Mouse (Mus musculus): ENCODE measurements around the gene Med13l. TPM values are rescaled to one million over a fixed set of nuclear protein-coding genes. Genes with fewer than 3 reads are reported as not detected.
A peak's percentile ranks its signal among the peaks of the same experiment; 100 is the strongest.

The Med13l gene
- total RNA-seq (2014; rRNA removed) = 27.9 and 31.0 TPM in 2 replicates
- 9.1 and 12.5 TPM in 2 replicates for polyA plus RNA-seq (2015; fragmentation: Nextera tagmentation; extraction: Ambion mirVana)

DNA sequence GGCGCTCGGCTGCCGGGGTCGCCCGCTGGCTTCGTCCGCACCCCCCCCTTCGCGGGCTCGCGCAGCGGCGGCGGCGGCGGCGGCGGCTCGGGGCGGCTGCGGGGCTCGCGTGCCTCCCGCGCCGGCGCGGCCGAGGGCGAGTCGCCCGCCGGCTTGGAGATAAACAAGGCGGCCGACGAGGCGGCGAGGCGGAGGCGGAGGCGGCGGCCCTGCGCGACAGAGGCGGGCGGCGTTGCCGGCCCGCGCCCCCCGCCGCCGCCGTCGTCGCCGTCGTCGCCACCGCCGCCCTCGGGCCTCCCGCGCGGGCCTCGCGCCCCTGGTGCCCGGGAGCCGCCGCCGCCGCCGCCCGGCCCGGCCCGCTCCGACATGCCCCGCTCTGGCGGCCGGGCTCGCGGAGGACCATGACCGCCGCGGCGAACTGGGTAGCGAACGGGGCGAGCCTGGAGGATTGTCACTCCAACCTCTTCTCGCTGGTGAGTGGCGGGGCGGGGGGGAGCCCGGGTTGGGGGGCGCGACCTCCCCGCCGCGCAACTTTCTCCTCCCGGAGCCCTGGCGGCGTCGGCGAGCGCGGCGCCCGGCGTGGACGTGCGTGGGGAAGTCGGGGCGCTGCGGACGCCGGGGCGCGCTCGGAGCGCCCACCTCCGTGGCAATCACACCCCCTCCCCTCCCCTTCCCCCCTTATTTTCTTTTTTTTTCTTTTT lies at the start of gene Med13l:
TSS of gene Med13l (plus strand) at position 295 of the 701 bp plus-strand sequence.
- H3K4me2 ChIP-seq (ENCODE audit: low read depth) = peak within 1 kb of the TSS; percentile 71
- 7% methylated on average over 62 of the region's 120 CpGs for WGBS

DNA sequence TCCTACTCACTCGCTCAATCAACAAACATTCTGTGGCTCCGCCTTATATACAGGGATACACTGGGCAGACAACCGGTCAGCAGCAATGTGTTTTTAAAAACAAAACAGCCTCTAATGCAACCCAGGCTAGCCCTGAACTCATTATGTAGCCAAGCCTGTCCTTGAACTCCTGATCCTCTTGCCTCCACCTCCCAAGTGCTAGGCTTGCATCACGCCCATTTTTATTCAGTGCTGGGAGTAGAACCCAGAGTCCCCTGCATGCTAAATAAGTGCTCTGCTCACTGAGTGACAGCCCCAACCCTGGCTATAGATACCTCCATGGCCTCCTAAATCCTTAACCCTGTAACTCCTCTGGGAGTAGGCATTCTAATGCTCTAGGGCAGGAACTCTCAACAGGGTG lies 49.5 kb upstream of the Med13l start:
- TF ChIP-seq CTCF (IDR thresholded peaks at IDR 0.05; ENCODE audit: low read depth) = no peak

More for the DNA sequence above, at the start of gene Med13l:
- Histone ChIP-seq H3K27ac (ENCODE audit: low read depth, low read length) (peak within 1 kb of the TSS; percentile 99), H3K4me3 (ENCODE audit: low read depth, low read length) (peak within 1 kb of the TSS; percentile 85), H3K36me3 (ENCODE audit: insufficient read depth) (no peaks in the 10 kb centered on the region), H3K9ac (peak within 1 kb of the TSS; percentile 88), H3K27me3 (ENCODE audit: insufficient read depth, low read length) (no peaks in the 10 kb centered on the region), H3K9me3 (ENCODE audit: low read length) (no peaks in the 10 kb centered on the region), H3K4me1 (ENCODE audit: insufficient read depth) (peaks cover 16% of the 10 kb centered on the region)
- ATAC-seq = peak; percentile 49
- no peak for DNase-seq
- TF ChIP-seq CTCF (IDR thresholded peaks at IDR 0.05; ENCODE audit: low read depth) = peak; percentile 4; the same call in 1 of the 2 replicates

DNA sequence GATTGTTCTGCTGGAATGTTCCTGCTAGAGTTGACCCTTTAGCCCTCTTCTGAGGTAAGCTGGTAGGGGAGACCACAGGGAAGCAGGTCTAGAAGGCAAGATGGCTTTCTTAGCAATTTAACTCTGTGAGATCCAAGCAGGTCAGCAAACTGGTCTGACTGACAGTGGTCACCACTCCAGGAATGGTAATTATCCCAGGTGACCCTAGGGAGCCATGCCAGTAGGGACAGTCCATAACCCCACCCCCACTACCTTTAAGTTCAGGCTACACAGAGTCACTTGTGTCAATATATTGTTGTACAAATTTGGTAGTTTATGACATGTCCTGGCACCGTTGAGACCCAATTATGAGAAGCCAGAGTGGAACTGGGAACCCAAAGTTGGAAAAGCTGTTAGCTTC lies 47.5 kb upstream of the Med13l start:
- no peaks in the 10 kb centered on the region for H3K36me3 ChIP-seq (ENCODE audit: insufficient read depth)
- no peak overlapping the region for H3K4me2 ChIP-seq (ENCODE audit: low read depth)
- 63% methylated on average over 1 of the region's 1 CpGs for WGBS
- no peak overlapping the region for H3K4me3 ChIP-seq (ENCODE audit: low read depth, low read length)
- H3K27me3 ChIP-seq (ENCODE audit: insufficient read depth, low read length) = no peaks in the 10 kb centered on the region
- H3K9ac ChIP-seq = no peak overlapping the region
- DNase-seq = no peak
- ATAC-seq = peak; percentile 11; the same call in 1 of the 2 replicates
- no peaks in the 10 kb centered on the region for H3K9me3 ChIP-seq (ENCODE audit: low read length)
- H3K4me1 ChIP-seq (ENCODE audit: insufficient read depth) = peaks cover 20% of the 10 kb centered on the region
- no peak overlapping the region for H3K27ac ChIP-seq (ENCODE audit: low read depth, low read length)
- no peak for TF ChIP-seq CTCF (IDR thresholded peaks at IDR 0.05; ENCODE audit: low read depth)

More for the DNA sequence above, 49.5 kb upstream of the Med13l start:
- Histone ChIP-seq H3K4me3 (ENCODE audit: low read depth, low read length) (no peak overlapping the region), H3K9ac (no peak overlapping the region), H3K4me2 (ENCODE audit: low read depth) (no peak overlapping the region), H3K9me3 (ENCODE audit: low read length) (no peaks in the 10 kb centered on the region), H3K36me3 (ENCODE audit: insufficient read depth) (no peaks in the 10 kb centered on the region), H3K27ac (ENCODE audit: low read depth, low read length) (no peak overlapping the region), H3K4me1 (ENCODE audit: insufficient read depth) (peaks cover 20% of the 10 kb centered on the region), H3K27me3 (ENCODE audit: insufficient read depth, low read length) (no peaks in the 10 kb centered on the region)
- WGBS = 85% methylated on average over 4 of the region's 4 CpGs
- no peak for DNase-seq
- ATAC-seq = no peak

DNA sequence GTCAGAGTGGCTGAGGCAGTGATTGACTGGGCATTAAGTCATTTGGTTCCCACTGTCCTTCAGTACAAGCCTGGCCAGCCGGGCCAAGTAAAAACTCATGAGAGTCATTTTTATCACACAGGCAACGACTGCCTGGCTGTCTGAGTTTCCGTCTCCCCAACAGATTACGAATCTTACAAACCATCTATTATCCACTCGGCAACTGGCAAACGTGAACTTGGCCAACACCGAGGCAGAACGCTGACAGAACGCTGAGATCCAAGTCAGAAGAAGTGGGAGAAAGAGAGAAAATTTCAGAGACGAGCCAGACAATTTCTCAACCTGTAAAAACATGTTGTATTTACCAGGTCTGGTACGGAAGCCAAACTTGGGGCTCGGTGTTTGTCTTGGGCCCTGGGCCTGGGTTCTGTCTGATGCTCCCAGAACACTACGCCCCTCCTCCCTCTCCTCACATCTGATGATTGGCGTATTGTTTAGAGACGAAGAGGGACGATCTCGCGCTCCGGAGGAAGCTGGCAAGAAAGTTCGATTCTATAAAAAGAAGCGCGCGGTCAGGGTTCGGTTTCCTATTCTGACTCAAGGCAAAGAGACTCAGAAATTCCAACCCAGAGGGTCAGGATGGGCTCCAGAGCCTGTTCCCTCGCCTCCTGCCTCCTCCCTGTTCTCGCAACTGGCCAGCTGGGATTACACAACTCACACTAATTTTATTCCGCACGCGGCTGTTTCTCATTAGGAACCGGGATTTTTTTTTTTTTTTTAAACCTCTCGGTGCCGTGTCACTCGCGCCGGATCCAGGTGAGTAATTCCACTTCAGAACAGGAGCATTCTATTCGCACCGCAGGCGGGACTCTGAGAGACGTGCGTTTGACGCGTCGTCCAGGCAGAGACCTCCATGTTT lies 46.6 kb upstream of the Med13l start:
- ATAC-seq (peak; percentile 71), DNase-seq (peak; percentile 77)
- peaks cover 20% of the 10 kb centered on the region for H3K4me1 ChIP-seq (ENCODE audit: insufficient read depth)
- H3K36me3 ChIP-seq (ENCODE audit: insufficient read depth) = no peaks in the 10 kb centered on the region
- no peak for TF ChIP-seq CTCF (IDR thresholded peaks at IDR 0.05; ENCODE audit: low read depth)
- H3K27ac ChIP-seq (ENCODE audit: low read depth, low read length) = peak overlapping the region; percentile 54
- H3K9me3 ChIP-seq (ENCODE audit: low read length) = no peaks in the 10 kb centered on the region
- H3K4me2 ChIP-seq (ENCODE audit: low read depth) = peak overlapping the region; percentile 50
- no peak overlapping the region for H3K9ac ChIP-seq
- 2% methylated on average over 43 of the region's 43 CpGs for WGBS
- H3K27me3 ChIP-seq (ENCODE audit: insufficient read depth, low read length) = no peaks in the 10 kb centered on the region
- peak overlapping the region; percentile 27 for H3K4me3 ChIP-seq (ENCODE audit: low read depth, low read length)

DNA sequence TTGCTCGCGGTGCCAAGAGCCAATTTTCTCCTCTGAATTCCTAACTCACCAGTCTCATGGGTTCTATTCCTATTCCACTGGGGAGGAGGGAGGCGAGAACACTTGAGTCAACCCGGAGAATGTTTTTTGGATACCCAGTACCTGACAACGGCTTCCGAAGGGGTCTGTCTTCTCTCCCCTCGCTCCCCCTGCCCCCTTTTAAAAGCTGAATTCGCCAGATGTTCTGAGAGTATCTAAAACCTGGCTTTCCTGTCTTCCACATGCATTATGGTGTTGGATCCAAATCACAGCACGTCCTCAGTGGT lies 46.0 kb upstream of the Med13l start:
- ATAC-seq (no peak), DNase-seq (peak; percentile 52)
- TF ChIP-seq CTCF (IDR thresholded peaks at IDR 0.05; ENCODE audit: low read depth) = no peak
- H3K4me1 ChIP-seq (ENCODE audit: insufficient read depth) = peaks cover 20% of the 10 kb centered on the region
- no peaks in the 10 kb centered on the region for H3K27me3 ChIP-seq (ENCODE audit: insufficient read depth, low read length)
- H3K4me2 ChIP-seq (ENCODE audit: low read depth) = peak overlapping the region; percentile 50
- no peaks in the 10 kb centered on the region for H3K36me3 ChIP-seq (ENCODE audit: insufficient read depth)
- H3K27ac ChIP-seq (ENCODE audit: low read depth, low read length) = peak overlapping the region; percentile 54
- 14% methylated on average over 9 of the region's 9 CpGs for WGBS
- no peak overlapping the region for H3K9ac ChIP-seq
- H3K4me3 ChIP-seq (ENCODE audit: low read depth, low read length) = peak overlapping the region; percentile 27
- H3K9me3 ChIP-seq (ENCODE audit: low read length) = no peaks in the 10 kb centered on the region

DNA sequence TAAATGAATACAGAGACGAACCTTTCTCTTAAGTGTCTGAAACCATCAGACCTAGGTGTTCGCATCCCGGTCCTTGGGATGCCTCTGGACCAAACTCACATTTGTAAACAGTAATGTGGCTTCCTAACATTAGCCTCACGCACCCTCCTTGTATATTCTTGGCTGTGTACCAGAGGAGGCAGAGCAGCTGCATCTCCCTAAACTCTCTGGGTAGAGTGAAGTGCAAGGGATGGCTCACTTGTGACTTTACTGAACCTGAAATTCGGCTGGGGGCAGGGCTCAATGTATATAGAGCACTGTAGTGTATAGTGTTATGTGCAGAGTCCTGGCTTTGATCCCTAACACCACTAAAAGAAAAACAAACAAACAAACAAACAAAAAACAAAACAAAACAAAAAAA lies 45.6 kb upstream of the Med13l start:
- H3K4me1 ChIP-seq (ENCODE audit: insufficient read depth) = peaks cover 20% of the 10 kb centered on the region
- no peaks in the 10 kb centered on the region for H3K36me3 ChIP-seq (ENCODE audit: insufficient read depth)
- no peaks in the 10 kb centered on the region for H3K27me3 ChIP-seq (ENCODE audit: insufficient read depth, low read length)
- H3K9ac ChIP-seq = no peak overlapping the region
- H3K9me3 ChIP-seq (ENCODE audit: low read length) = no peaks in the 10 kb centered on the region
- H3K4me3 ChIP-seq (ENCODE audit: low read depth, low read length) = 0 out of 2 replicates have a peak overlapping the region, but pooled peaks have one; percentile 27
- 28% methylated on average over 5 of the region's 5 CpGs for WGBS
- peak; percentile 37 for DNase-seq
- peak overlapping the region; percentile 54 for H3K27ac ChIP-seq (ENCODE audit: low read depth, low read length)
- no peak for TF ChIP-seq CTCF (IDR thresholded peaks at IDR 0.05; ENCODE audit: low read depth)
- no peak for ATAC-seq
- peak overlapping the region; percentile 50 for H3K4me2 ChIP-seq (ENCODE audit: low read depth)

Measured in forebrain, postnatal 0 days (tissue).